Mouse (Mus musculus) lung, embryonic 15.5 days (tissue): ENCODE measurements around the gene Ppp2r5e. TPM values are rescaled to one million over a fixed set of nuclear protein-coding genes. Genes with fewer than 3 reads are reported as not detected.

Experiments used
- ATAC-seq: fragments of 200-750 bp; cut with Nextera tagmentation; 2 replicates; pipeline ENCODE4 v1.8.0; 2017; ENCODE audit warnings: moderate number of reproducible peaks, borderline replicate concordance; ENCODE audit not compliant: low FRiP score, low TSS enrichment; ENCODE audit errors: extremely low read depth
- H3K27ac ChIP-seq: fragments of 300-500 bp; sonication (generic); 2 replicates; pipeline ENCODE4 v1.5.1; 2015; ENCODE audit warnings: moderate library complexity, mild to moderate bottlenecking, inconsistent platforms
- H3K27me3 ChIP-seq: fragments of 300-500 bp; sonication (generic); 2 replicates; pipeline ENCODE4 v1.6.1; 2015; ENCODE audit warnings: inconsistent platforms
- H3K36me3 ChIP-seq: fragments of 300-500 bp; sonication (generic); 2 replicates; pipeline ENCODE4 v1.6.1; 2015; ENCODE audit warnings: inconsistent platforms
- H3K4me1 ChIP-seq: fragments of 300-500 bp; sonication (generic); 2 replicates; pipeline ENCODE4 v1.6.1; 2015; ENCODE audit warnings: inconsistent platforms
- H3K4me2 ChIP-seq: fragments of 300-500 bp; sonication (generic); 2 replicates; pipeline ENCODE4 v1.6.1; 2015; ENCODE audit warnings: inconsistent platforms, mild to moderate bottlenecking, moderate library complexity
- H3K4me3 ChIP-seq: fragments of 300-500 bp; sonication (generic); 2 replicates; pipeline ENCODE4 v1.5.1; 2015; ENCODE audit warnings: mild to moderate bottlenecking, inconsistent platforms
- H3K9ac ChIP-seq: fragments of 300-500 bp; sonication (generic); 2 replicates; pipeline ENCODE4 v1.6.1; 2015; ENCODE audit warnings: inconsistent platforms
- H3K9me3 ChIP-seq: fragments of 300-500 bp; sonication (generic); 2 replicates; pipeline ENCODE4 v1.6.1; 2016; ENCODE audit warnings: inconsistent platforms
- WGBS: fragments of 180-500 bp; shearing (Covaris S2); methylation state at CpG from one replicate; pipeline ENCODE4 v1.1.7; 2015; 5-methylcytosine and 5-hydroxymethylcytosine counted together
- polyA plus RNA-seq: library from polyadenylated mRNA; unstranded; fragments of >200 nt; fragmentation: Nextera tagmentation; extraction: Ambion mirVana; gene quantifications from 2 replicates; pipeline ENCODE4 v1.2.1, GENCODE M21; 2015

Ppp2r5e gene
- polyA plus RNA-seq, 1 experiment from 2014 or later: 13.3 TPM

DNA sequence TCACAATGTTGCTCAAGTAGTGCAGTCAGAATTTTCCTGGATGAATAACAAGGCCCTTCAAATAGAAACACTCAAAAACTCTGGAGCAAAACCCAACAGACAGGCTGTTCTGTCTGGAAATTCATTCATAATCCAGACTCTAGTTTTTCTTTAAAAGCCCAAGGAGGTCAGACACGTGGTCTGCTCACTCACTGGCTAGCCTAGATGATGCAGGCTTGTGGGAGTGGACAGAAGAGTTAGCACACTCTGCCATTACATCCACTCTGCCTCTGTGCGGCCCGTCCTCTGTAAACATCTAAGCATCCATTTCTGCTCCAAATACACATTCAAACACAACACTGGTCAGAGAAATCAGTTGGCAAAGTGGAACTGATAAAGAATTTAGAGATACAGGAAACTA, 117.4 kb downstream of the Ppp2r5e start:
- no peaks in the 10 kb centered on the region for H3K36me3 ChIP-seq
- H3K4me1 ChIP-seq: peaks cover 5% of the 10 kb centered on the region; the same call in 1 of the 2 replicates
- no peak overlapping the region for H3K9ac ChIP-seq
- no peaks in the 10 kb centered on the region for H3K27me3 ChIP-seq
- H3K4me3 ChIP-seq: no peak overlapping the region
- ATAC-seq: no peak
- H3K4me2 ChIP-seq: no peak overlapping the region
- 78% methylated on average over 3 of the region's 3 CpGs for WGBS
- no peak overlapping the region for H3K27ac ChIP-seq
- no peaks in the 10 kb centered on the region for H3K9me3 ChIP-seq

- Histone ChIP-seq H3K27ac (no peak overlapping the region), H3K27me3 (no peaks in the 10 kb centered on the region), H3K9me3 (no peaks in the 10 kb centered on the region), H3K4me3 (no peak overlapping the region), H3K9ac (no peak overlapping the region), H3K36me3 (no peaks in the 10 kb centered on the region), H3K4me2 (no peak overlapping the region), H3K4me1 (peaks cover 10% of the 10 kb centered on the region; the same call in 1 of the 2 replicates)
- ATAC-seq: no peak
- WGBS: 69% methylated on average over 4 of the region's 4 CpGs
Measured at GRCm38 (mm10) chr12:75478117-75478516, 117.9 kb downstream of the Ppp2r5e start.

DNA sequence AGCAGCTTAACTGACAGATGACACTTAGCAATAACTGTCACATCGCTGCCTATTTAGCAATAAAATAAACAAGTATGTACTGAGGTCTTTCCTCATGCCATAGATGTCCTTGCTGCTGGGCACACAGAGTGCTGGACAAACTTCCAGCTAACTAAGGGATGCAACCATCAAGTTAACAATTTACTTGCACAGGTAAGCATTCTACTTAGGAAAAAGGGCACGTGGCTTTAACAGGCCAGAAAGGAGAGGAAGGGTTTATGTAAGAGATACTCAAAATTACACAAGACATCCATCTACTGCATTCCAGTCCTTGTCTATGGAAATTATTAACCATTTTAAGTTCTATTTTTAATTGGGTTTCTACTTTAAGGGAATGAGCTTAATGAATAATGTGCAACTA, 123.0 kb downstream of the Ppp2r5e start:
- no peak for ATAC-seq
- no peak overlapping the region for H3K4me3 ChIP-seq
- no peak overlapping the region for H3K4me2 ChIP-seq
- H3K9me3 ChIP-seq: no peaks in the 10 kb centered on the region
- H3K4me1 ChIP-seq: peaks cover 18% of the 10 kb centered on the region; the same call in 1 of the 2 replicates
- H3K27ac ChIP-seq: no peak overlapping the region
- no peak overlapping the region for H3K9ac ChIP-seq
- H3K27me3 ChIP-seq: no peaks in the 10 kb centered on the region
- H3K36me3 ChIP-seq: no peaks in the 10 kb centered on the region; the same call in 1 of the 2 replicates
- WGBS: 66% methylated on average over 2 of the region's 2 CpGs

DNA sequence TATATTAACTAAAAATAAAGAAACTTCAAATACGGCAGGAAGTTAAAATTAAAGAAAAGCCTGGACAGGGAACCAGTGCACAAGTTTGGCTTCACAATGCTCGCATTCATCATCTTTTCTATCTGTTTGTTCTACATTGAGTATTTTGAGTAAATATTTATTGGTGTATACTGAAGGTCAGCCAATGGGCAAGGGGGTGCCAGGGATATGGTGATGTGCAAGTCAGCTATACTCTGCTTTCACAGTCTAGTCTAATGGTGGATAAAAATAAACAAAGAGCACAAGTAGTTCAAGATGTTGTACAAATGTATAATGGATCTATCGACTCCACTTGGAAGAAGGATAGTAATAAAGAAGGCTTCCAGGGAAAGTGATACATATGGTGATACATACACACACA, 123.9 kb downstream of the Ppp2r5e start:
- no peaks in the 10 kb centered on the region; the same call in 1 of the 2 replicates for H3K36me3 ChIP-seq
- no peak overlapping the region for H3K4me2 ChIP-seq
- no peaks in the 10 kb centered on the region for H3K9me3 ChIP-seq
- H3K27me3 ChIP-seq: no peaks in the 10 kb centered on the region
- no peak overlapping the region for H3K4me3 ChIP-seq
- peak; percentile 73; the same call in 1 of the 2 replicates for ATAC-seq
- H3K27ac ChIP-seq: no peak overlapping the region
- 49% methylated on average over 3 of the region's 3 CpGs for WGBS
- H3K9ac ChIP-seq: no peak overlapping the region
- H3K4me1 ChIP-seq: peaks cover 18% of the 10 kb centered on the region; the same call in 1 of the 2 replicates

- H3K4me2 ChIP-seq: no peak overlapping the region
- ATAC-seq: no peak
- no peak overlapping the region for H3K27ac ChIP-seq
- 90% methylated on average over 6 of the region's 6 CpGs for WGBS
- no peak overlapping the region for H3K9ac ChIP-seq
- peaks cover 32% of the 10 kb centered on the region for H3K36me3 ChIP-seq
- H3K27me3 ChIP-seq: no peaks in the 10 kb centered on the region
- H3K4me1 ChIP-seq: peaks cover 5% of the 10 kb centered on the region; the same call in 1 of the 2 replicates
- H3K4me3 ChIP-seq: no peak overlapping the region
- H3K9me3 ChIP-seq: no peaks in the 10 kb centered on the region
Measured at GRCm38 (mm10) chr12:75467814-75468213, 128.2 kb downstream of the Ppp2r5e start.

GRCm38 (mm10) chr12:75467127-75467526, 128.9 kb downstream of the Ppp2r5e start:
- H3K36me3 ChIP-seq: peaks cover 36% of the 10 kb centered on the region
- H3K4me2 ChIP-seq: no peak overlapping the region
- no peaks in the 10 kb centered on the region for H3K9me3 ChIP-seq
- no peak for ATAC-seq
- H3K27me3 ChIP-seq: no peaks in the 10 kb centered on the region
- WGBS: 82% methylated on average over 5 of the region's 5 CpGs
- no peaks in the 10 kb centered on the region; the same call in 1 of the 2 replicates for H3K4me1 ChIP-seq
- no peak overlapping the region for H3K27ac ChIP-seq
- H3K9ac ChIP-seq: no peak overlapping the region
- no peak overlapping the region for H3K4me3 ChIP-seq

- no peaks in the 10 kb centered on the region for H3K27me3 ChIP-seq
- no peak overlapping the region for H3K27ac ChIP-seq
- WGBS: 84% methylated on average over 7 of the region's 7 CpGs
- no peak overlapping the region for H3K4me3 ChIP-seq
- H3K9ac ChIP-seq: no peak overlapping the region
- peaks cover 44% of the 10 kb centered on the region for H3K36me3 ChIP-seq
- no peak overlapping the region for H3K4me2 ChIP-seq
- no peaks in the 10 kb centered on the region for H3K4me1 ChIP-seq
- H3K9me3 ChIP-seq: no peaks in the 10 kb centered on the region
- ATAC-seq: no peak
Measured at GRCm38 (mm10) chr12:75466206-75466605, 129.8 kb downstream of the Ppp2r5e start.

DNA sequence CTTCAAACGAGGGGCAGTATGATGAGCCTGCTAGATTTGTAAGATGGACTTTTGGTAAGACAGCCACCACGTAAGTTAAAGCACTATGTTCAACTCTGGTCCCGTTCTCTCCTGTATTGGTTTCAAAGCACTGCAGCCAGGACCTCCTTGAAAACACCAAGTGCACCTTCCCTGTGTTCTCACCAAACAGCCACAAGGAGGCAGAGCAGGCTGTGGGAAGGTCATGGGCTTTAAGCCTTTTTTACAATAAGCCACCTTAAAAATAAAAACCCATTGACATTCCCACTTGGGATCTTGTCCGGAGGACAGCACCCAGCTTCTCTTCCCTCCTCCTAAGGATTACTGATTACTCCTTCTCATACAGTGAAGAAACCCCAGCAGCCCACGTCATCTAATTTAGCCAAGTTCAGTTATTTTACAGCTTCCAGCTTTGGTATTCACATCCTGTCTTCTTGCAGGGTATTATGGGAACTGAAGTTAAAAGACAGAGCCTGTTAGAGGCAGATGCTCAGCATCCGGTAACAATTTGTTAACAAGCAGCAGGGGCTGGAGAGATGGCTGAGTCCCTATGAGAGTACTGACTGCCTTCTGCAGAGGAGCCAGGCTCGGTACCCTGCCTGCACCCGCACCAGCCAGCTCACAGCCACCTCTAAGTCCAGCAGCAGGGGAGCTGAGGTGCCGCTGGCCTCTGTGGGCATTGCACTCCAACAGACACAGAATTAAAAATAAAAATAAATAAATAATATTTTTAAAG, 131.9 kb downstream of the Ppp2r5e start:
- no peak for ATAC-seq
- H3K36me3 ChIP-seq: peaks cover 55% of the 10 kb centered on the region
- no peaks in the 10 kb centered on the region for H3K9me3 ChIP-seq
- WGBS: 83% methylated on average over 9 of the region's 9 CpGs
- no peak overlapping the region for H3K4me2 ChIP-seq
- H3K9ac ChIP-seq: no peak overlapping the region
- no peaks in the 10 kb centered on the region for H3K4me1 ChIP-seq
- H3K4me3 ChIP-seq: no peak overlapping the region
- H3K27me3 ChIP-seq: no peaks in the 10 kb centered on the region
- H3K27ac ChIP-seq: no peak overlapping the region

DNA sequence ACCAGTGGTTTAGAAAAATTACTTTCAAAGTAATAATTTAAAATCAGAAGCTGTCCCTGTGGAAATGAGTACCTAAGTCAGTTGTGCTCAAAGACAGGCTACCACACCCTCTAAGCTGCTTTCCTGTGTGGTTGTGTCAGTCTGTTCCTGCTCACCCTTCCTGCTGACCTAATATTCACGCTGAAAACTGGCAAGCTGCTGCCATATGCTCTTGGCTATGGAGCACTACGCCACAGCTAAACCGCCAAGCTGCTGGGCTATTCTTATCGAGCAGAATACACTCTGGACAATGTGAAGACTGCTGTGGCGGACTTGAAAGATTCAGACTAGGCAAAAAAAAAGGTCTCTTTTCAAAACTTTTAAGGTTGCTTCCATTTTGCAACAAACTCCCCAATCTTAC, 135.5 kb downstream of the Ppp2r5e start:
- H3K27me3 ChIP-seq: no peaks in the 10 kb centered on the region
- ATAC-seq: no peak
- no peak overlapping the region for H3K27ac ChIP-seq
- H3K4me3 ChIP-seq: no peak overlapping the region
- no peak overlapping the region for H3K4me2 ChIP-seq
- no peak overlapping the region for H3K9ac ChIP-seq
- H3K9me3 ChIP-seq: no peaks in the 10 kb centered on the region
- H3K4me1 ChIP-seq: no peaks in the 10 kb centered on the region
- WGBS: 88% methylated on average over 5 of the region's 5 CpGs
- H3K36me3 ChIP-seq: peaks cover 54% of the 10 kb centered on the region

- Histone ChIP-seq H3K9ac (no peak overlapping the region), H3K9me3 (no peaks in the 10 kb centered on the region), H3K27me3 (no peaks in the 10 kb centered on the region), H3K27ac (no peak overlapping the region), H3K36me3 (peaks cover 47% of the 10 kb centered on the region), H3K4me3 (no peak overlapping the region), H3K4me2 (no peak overlapping the region), H3K4me1 (no peaks in the 10 kb centered on the region)
- no peak for ATAC-seq
- WGBS: 92% methylated on average over 5 of the region's 5 CpGs
Measured at GRCm38 (mm10) chr12:75459656-75460055, 136.4 kb downstream of the Ppp2r5e start.

GRCm38 (mm10) chr12:75453441-75453840, 142.6 kb downstream of the Ppp2r5e start:
- Histone ChIP-seq H3K27me3 (no peaks in the 10 kb centered on the region), H3K4me1 (0 out of 2 replicates have a peak, but pooled peaks cover 10% of the 10 kb centered on the region), H3K9me3 (no peaks in the 10 kb centered on the region), H3K4me2 (no peak overlapping the region), H3K36me3 (peaks cover 22% of the 10 kb centered on the region), H3K27ac (no peak overlapping the region), H3K9ac (no peak overlapping the region), H3K4me3 (no peak overlapping the region)
- no peak for ATAC-seq
- 87% methylated on average over 6 of the region's 6 CpGs for WGBS

GRCm38 (mm10) chr12:75453027-75453426, 143.0 kb downstream of the Ppp2r5e start:
- Histone ChIP-seq H3K27ac (no peak overlapping the region), H3K4me3 (no peak overlapping the region), H3K4me2 (no peak overlapping the region), H3K9me3 (no peaks in the 10 kb centered on the region), H3K27me3 (no peaks in the 10 kb centered on the region), H3K9ac (no peak overlapping the region), H3K36me3 (peaks cover 18% of the 10 kb centered on the region), H3K4me1 (0 out of 2 replicates have a peak, but pooled peaks cover 10% of the 10 kb centered on the region)
- WGBS: 81% methylated on average over 4 of the region's 4 CpGs
- no peak for ATAC-seq
